Mouse (Mus musculus): ENCODE measurements around the gene Samd4.

- no peak for TF ChIP-seq POLR2A (IDR thresholded peaks at IDR 0.05; ENCODE audit: low read depth, low read length)
- TF ChIP-seq CTCF (conservative IDR thresholded peaks at IDR 0.05; ENCODE audit: insufficient read depth, insufficient read length, low read depth, low read length) = no peak
Observed at GRCm38 (mm10) chr14:46928556-46928955, 45.9 kb downstream of the Samd4 start.

Measured in kidney, adult 2 months (tissue).